Mouse (Mus musculus): ENCODE data around the gene Adarb1. TPM values are rescaled to one million over a fixed set of nuclear protein-coding genes. Genes with fewer than 3 reads are reported as not detected.

Adarb1 gene
- polyA plus RNA-seq, 1 experiment from 2014 or later: 6.9 TPM

DNA sequence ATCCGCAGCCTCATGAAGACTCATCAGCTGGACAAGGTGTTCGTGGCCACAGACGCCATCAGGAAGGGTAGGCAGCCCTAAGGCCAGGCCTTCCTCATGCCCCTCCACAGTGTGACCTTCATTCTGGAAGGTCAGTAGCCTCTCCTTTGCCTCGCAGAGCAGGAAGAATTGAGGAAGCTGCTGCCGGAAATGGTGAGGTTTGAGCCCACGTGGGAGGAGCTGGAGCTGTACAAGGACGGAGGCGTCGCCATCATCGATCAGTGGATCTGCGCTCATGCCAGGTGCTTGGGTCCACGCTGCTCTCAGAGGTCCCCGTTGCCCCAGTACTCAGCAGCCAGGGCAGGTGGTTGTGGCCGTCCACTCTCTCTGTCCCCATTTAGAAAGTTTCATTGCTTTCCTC is 151.0 kb downstream of the Adarb1 start:
- Histone ChIP-seq H3K36me3 (ENCODE audit: control insufficient read depth, insufficient read depth, low read length) (peaks cover 47% of the 10 kb centered on the region), H3K4me1 (replicated peaks; ENCODE audit: control insufficient read depth, insufficient read depth) (no peaks in the 10 kb centered on the region), H3K27ac (replicated peaks) (no peak overlapping the region), H3K27me3 (ENCODE audit: control insufficient read depth, insufficient read depth, low read length) (no peaks in the 10 kb centered on the region), H3K4me3 (ENCODE audit: low read depth, low read length) (no peak overlapping the region), H3K4me2 (replicated peaks; ENCODE audit: low read depth) (no peak overlapping the region), H3K9me3 (ENCODE audit: control insufficient read depth, low read length) (no peaks in the 10 kb centered on the region), H3K9ac (ENCODE audit: low read length) (no peak overlapping the region)
- WGBS: 91% methylated on average over 14 of the region's 14 CpGs
- DNase-seq (ENCODE audit: low spot score) (no peak), ATAC-seq (ENCODE audit: low FRiP score, low TSS enrichment) (no peak)
- no peak for TF ChIP-seq CTCF (IDR thresholded peaks at IDR 0.05; ENCODE audit: low read depth)
- no peak for TF ChIP-seq EP300 (optimal IDR thresholded peaks at IDR 0.05)

DNA sequence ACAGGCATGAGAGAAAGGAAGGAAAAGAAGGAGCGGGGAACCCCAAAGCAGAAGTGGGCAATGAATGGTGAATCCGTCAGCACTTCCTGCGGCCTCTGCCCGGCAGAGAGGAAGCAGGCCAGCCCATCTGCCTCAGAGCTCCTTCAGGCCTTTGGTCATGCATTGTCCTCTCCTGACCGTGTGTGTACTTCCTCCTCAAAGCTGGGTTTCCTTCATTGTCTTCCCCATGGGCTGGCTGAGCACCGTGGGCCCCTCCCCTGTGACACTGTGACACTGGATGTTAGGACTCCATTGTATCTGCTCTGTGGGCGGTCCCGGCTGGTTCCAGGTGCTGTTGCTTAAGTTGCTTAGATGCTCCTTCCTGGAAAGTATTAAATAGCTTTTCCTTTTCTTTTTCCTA is 151.8 kb downstream of the Adarb1 start:
- no peak overlapping the region for H3K9ac ChIP-seq (ENCODE audit: low read length)
- H3K4me3 ChIP-seq (ENCODE audit: low read depth, low read length): no peak overlapping the region
- no peak overlapping the region for H3K27ac ChIP-seq (replicated peaks)
- H3K36me3 ChIP-seq (ENCODE audit: control insufficient read depth, insufficient read depth, low read length): peaks cover 47% of the 10 kb centered on the region
- H3K4me1 ChIP-seq (replicated peaks; ENCODE audit: control insufficient read depth, insufficient read depth): no peaks in the 10 kb centered on the region
- ATAC-seq (ENCODE audit: low FRiP score, low TSS enrichment): no peak; the same call in 1 of the 2 replicates
- no peak overlapping the region for H3K4me2 ChIP-seq (replicated peaks; ENCODE audit: low read depth)
- no peaks in the 10 kb centered on the region for H3K27me3 ChIP-seq (ENCODE audit: control insufficient read depth, insufficient read depth, low read length)
- 71% methylated on average over 8 of the region's 8 CpGs for WGBS
- DNase-seq (ENCODE audit: low spot score): no peak
- TF ChIP-seq CTCF (IDR thresholded peaks at IDR 0.05; ENCODE audit: low read depth): no peak
- H3K9me3 ChIP-seq (ENCODE audit: control insufficient read depth, low read length): no peaks in the 10 kb centered on the region

DNA sequence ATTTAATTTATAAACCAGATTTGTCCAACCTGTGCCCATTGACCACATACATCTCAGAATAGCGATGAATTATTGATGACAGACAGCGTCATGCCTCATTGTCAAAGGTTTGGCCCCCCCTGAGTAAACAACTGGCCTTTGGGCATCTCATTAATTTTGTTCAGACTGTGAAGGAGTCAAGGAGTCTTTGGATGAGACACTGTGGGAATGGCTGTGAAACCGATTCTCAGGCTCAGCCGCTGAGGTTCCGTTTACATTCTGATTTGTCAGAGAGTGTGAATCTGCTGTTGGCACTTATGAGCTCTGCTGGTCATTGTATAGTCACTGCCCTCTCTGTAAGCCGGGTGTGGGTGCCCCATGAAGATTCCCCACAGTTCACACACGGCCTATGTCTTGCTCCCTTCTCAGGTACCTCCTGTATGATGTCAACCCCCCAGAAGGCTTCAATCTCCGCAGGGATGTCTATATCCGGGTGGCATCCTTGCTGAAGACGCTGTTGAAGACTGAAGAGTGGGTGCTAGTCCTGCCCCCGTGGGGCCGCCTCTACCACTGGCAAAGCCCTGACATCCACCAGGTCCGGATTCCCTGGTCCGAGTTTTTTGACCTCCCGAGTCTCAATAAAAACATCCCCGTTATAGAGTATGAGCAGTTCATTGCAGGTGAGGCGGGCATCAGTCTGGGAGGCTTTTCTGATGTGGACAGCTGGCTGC is 157.7 kb downstream of the Adarb1 start:
- WGBS: 73% methylated on average over 17 of the region's 17 CpGs

DNA sequence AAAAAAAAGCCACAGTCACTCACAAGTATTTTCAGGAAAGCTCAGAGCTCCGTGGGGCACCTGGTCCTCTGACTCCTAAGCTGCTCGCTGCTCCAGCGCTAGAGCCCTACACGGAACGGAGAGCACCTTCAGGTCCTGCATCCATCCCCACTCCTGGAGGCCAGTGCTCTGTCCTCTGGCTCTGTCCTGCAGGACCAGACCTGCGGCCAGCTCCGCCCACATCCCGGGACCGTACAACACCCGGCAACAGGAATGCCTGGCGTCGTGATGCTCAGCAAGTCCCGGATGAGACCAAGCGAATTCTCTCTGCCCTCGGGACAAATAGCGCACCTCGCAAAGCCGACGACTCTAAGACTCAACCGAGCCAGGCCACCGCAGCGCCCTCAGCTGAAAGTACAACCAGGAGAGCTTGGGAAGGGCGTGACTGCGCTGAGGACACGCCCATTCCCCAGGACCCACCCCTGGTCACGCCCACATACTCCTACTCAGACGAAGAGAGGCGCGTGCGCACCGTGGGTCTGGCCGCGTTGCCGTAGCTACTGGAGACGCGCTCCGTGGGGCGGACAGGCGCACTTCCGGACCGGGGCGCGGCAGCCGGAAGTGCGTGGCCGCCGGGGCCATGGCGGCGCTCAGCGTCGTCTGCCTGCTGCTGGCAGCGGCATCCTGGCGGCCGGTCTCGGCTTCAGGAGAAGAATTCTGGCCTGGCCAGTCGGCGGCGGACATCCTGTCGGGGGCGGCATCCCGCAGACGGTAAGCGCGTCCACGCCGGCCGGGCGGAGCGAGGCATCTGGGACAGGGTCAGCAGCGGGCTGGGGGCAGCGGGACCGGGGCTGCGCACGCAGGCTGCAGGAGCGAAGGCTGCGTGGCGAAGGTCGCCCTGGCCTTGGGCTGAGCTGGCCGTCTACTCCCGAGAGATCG is 159.1 kb downstream of the Adarb1 start, which contains the start of gene Pofut2:
Gene Pofut2 (plus strand): TSS at position 515 of the 918 bp plus-strand sequence.
- Histone ChIP-seq H3K4me2 (replicated peaks; ENCODE audit: low read depth) (peak within 1 kb of the TSS; percentile 85), H3K27me3 (ENCODE audit: control insufficient read depth, insufficient read depth, low read length) (no peaks in the 10 kb centered on the region), H3K9ac (ENCODE audit: low read length) (peak within 1 kb of the TSS; percentile 95), H3K4me1 (replicated peaks; ENCODE audit: control insufficient read depth, insufficient read depth) (no peaks in the 10 kb centered on the region), H3K27ac (replicated peaks) (peak within 1 kb of the TSS; percentile 91), H3K9me3 (ENCODE audit: control insufficient read depth, low read length) (no peaks in the 10 kb centered on the region), H3K4me3 (ENCODE audit: low read depth, low read length) (peak within 1 kb of the TSS; percentile 91), H3K36me3 (ENCODE audit: control insufficient read depth, insufficient read depth, low read length) (peaks cover 8% of the 10 kb centered on the region; the same call in 1 of the 2 replicates)
- TF ChIP-seq EP300 (optimal IDR thresholded peaks at IDR 0.05): no peak
- TF ChIP-seq CTCF (IDR thresholded peaks at IDR 0.05; ENCODE audit: low read depth): peak; percentile 65
- ATAC-seq (ENCODE audit: low FRiP score, low TSS enrichment) (peak; percentile 98), DNase-seq (ENCODE audit: low spot score) (peak; percentile 98)
- under 1% methylated on average over 80 of the region's 81 CpGs for WGBS

More for the DNA sequence above, 157.7 kb downstream of the Adarb1 start:
- Histone ChIP-seq H3K4me1 (replicated peaks; ENCODE audit: control insufficient read depth, insufficient read depth) (no peaks in the 10 kb centered on the region), H3K27me3 (ENCODE audit: control insufficient read depth, insufficient read depth, low read length) (no peaks in the 10 kb centered on the region), H3K9me3 (ENCODE audit: control insufficient read depth, low read length) (no peaks in the 10 kb centered on the region), H3K4me3 (ENCODE audit: low read depth, low read length) (peak overlapping the region; percentile 91), H3K27ac (replicated peaks) (no peak overlapping the region), H3K36me3 (ENCODE audit: control insufficient read depth, insufficient read depth, low read length) (peaks cover 15% of the 10 kb centered on the region), H3K4me2 (replicated peaks; ENCODE audit: low read depth) (peak overlapping the region; percentile 80), H3K9ac (ENCODE audit: low read length) (peak overlapping the region; percentile 18)
- TF ChIP-seq CTCF (IDR thresholded peaks at IDR 0.05; ENCODE audit: low read depth) (no peak), EP300 (optimal IDR thresholded peaks at IDR 0.05) (no peak)
- no peak for DNase-seq (ENCODE audit: low spot score)
- ATAC-seq (ENCODE audit: low FRiP score, low TSS enrichment): no peak

DNA sequence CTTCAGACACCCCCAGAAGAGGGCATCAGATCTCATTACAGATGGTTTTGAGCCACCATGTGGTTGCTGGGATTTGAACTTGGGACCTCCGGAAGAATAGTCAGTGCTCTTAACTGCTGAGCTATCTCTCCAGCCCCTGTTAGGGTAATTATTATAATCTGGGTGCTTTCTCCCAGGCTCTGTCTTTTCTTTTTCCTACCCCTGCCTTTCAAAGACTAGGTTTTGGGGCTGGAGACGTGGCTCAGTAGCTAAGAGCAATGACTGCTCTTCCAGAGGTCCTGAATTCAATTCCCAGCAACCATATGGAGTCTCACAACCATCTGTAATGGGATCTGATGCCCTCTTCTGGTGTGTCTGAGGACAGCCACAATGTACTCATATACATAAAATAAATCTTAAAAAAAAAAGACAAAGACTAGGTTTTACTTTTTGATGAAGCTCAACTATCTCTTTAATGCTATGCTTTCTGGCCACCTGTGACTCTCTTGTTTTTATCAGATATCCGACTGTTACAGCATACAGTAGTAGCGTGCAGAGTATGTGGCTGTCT is 160.0 kb downstream of the Adarb1 start:
- Histone ChIP-seq H3K36me3 (ENCODE audit: control insufficient read depth, insufficient read depth, low read length) (peaks cover 4% of the 10 kb centered on the region; the same call in 1 of the 2 replicates), H3K4me3 (ENCODE audit: low read depth, low read length) (peak overlapping the region; percentile 91; the same call in 1 of the 2 replicates), H3K27me3 (ENCODE audit: control insufficient read depth, insufficient read depth, low read length) (no peaks in the 10 kb centered on the region), H3K4me2 (replicated peaks; ENCODE audit: low read depth) (peak overlapping the region; percentile 85), H3K27ac (replicated peaks) (no peak overlapping the region), H3K9me3 (ENCODE audit: control insufficient read depth, low read length) (no peaks in the 10 kb centered on the region), H3K9ac (ENCODE audit: low read length) (no peak overlapping the region), H3K4me1 (replicated peaks; ENCODE audit: control insufficient read depth, insufficient read depth) (no peaks in the 10 kb centered on the region)
- ATAC-seq (ENCODE audit: low FRiP score, low TSS enrichment): no peak
- WGBS: 52% methylated on average over 4 of the region's 4 CpGs
- TF ChIP-seq EP300 (optimal IDR thresholded peaks at IDR 0.05) (no peak), CTCF (IDR thresholded peaks at IDR 0.05; ENCODE audit: low read depth) (no peak; the same call in 1 of the 2 replicates)
- no peak for DNase-seq (ENCODE audit: low spot score)

Measured in stomach, postnatal 0 days (tissue).